Mouse (Mus musculus) lung, postnatal 4 days (tissue): ENCODE measurements around the gene Mxi1.
A peak's percentile ranks its signal among the peaks of the same experiment; 100 is the strongest.
"Not testable (repeated sequence)": the region's sequence is repeated elsewhere in the genome, so short reads cannot be mapped to it uniquely, and the experiment has no call there.

Experiments used
- DNase-seq, 2 experiments: peaks; one replicate each; pipeline ENCODE4 v3.0.0; 2021

Mxi1 gene

DNA sequence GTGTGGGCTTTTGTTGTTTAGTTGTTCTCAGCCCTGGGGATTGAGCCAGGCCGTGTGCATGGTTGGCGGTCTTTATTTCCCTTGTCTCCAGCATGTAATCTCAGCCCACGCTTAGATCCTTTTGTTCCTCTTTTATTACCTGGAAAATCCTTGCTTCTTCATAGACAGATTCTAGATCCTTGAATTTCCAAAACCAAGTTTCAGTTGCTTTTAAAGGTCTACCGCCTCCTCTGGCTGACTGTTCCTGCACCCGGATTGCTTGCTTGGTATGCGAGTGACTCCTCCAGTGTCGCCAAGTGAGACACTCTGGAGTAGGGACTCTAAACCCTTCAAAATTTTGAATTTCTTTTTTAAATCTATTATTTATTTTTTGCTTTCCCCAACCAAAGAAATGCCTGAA, 56.6 kb downstream of the Mxi1 start:
- no peak for DNase-seq

DNA sequence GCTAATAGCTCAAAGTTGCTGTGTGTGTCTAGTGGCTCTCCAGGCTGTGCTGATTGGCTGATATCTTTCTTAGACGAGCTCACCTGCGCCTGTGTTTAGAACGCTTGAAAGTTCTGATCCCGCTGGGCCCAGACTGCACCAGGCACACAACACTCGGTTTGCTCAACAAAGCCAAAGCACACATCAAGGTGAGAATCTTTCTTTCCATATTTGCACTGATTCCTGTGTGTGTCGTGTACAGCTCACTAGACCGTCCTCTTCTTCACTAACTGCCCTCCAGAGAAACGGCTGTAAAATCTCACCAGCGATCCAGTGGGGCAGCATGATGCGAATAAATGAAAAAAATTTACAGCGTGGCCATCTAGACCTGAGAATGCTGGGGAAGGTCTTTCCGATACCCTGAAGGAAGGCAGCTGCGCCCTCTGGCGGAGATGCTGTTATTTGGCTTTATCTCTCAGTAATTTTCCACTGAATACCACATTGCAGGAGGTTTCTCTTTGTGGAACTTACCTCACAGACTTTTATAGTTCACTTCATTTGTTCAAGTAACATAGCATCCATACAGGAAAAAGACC, 59.2 kb downstream of the Mxi1 start:
- DNase-seq = peak; percentile 68 to 87

DNA sequence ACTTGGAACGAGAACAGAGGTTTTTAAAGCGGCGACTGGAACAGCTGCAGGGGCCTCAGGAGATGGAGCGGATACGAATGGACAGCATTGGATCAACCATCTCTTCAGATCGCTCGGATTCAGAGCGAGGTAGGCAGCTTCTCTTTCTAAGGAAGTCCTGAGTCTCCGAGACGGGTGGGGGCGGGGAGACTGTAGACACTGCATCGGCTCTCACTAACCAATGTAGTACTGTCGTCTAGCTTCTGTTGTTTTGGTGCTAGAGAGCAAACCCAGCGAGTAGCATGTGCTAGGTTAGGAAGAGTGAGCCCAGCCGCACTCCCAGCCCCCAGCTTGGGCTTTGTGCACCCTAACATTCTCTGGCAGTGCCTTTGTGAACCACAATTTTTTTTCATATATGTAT, 59.9 kb downstream of the Mxi1 start:
- DNase-seq = no peak

DNA sequence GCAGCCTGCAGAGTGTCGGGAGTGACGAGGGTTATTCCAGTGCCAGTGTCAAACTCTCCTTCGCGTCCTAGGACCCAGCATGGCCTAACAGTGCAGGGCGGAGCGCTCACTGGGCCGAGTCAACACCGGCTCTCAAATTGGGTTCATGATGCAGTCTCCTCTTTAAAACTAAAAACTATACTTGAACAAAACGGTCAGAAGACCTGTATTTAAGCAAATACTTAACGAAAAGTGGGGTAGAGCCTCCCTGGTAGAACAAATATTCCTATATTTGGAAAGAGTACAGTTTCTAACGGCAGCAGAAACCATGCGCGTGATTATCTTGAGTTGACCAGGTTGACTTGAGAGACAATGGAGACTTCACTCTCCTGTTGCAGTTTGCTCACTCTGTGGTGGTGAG, 61.3 kb downstream of the Mxi1 start, which contains the start of gene Gm10197:
TSS of gene Gm10197 (minus strand) at position 101 of the 400 bp plus-strand sequence.
- DNase-seq = no peak

DNA sequence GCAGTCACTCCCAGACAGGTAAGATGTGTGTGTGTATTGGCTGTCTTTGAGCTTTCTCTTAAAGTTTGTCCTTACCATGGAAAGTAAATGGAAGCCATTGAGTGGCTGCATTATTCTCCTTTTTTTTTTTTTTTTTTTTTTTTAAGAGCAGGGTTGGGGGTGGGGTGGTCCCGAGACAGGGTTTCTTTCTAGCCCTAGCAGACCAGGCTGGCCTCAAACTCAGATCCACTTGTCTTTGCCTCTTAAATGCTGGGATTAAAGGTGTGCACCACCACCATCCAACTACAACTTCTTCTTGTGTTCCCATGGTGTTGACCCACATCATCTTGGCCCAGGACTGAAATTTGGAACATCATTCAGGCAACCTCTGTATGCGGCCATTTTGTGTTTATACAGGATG, 63.3 kb downstream of the Mxi1 start:
- no peak for DNase-seq

DNA sequence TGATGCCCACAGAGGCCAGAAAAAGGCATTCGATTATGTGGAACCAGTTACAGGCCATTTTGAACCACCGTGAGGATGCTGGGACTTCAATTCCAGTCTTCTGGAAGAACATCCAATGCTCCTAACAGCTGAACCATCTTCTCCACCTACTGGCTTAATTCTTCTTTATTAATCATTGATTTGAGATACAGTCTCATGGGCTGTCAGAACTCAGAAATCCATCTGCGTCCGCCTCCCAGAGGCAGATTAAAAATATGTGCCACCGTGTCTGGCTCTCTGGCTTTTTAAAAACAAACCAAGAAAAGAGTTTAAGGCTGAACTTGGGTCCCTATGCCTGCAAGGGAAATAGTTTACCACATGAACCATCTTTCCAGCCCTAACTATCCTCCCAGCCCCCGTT, 65.0 kb downstream of the Mxi1 start:
- DNase-seq = no peak

DNA sequence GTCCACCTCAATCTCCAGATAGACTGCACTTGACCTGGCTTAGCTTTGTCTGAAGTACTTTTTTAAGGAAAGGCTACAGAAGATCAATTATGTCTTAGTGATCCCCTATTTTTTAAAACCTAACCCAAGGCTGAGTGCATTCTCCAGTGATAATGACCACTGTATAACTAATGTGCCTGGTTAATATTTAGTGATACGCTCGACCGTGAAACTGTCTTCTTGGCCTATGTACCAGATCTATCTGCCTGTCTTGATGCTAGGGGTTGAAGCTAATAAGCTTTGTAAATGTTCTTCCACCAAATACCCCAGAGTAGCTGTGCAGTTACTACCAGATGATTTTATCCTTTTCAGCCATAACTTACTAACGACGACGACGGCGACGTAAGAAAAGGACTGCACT, 65.5 kb downstream of the Mxi1 start:
- no peak for DNase-seq

DNA sequence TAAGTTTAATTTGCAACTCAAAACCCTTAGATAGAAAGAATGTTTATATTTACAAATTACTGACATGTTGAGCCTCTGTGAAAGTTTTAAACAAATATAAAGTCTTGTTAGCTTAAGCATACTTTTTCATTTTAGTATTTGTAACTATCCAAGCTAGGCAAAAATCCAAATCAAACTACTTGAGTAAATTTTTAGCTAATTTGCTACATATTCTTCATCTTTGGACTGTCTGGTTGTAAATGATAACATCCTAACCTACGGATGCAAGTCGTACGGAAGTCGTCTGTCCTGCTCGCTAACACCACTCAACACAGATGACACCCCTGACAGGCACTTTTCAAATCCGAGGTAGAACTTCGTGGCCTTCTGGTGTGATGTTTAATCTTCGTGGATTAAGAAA, 67.3 kb downstream of the Mxi1 start:
- DNase-seq = no peak

DNA sequence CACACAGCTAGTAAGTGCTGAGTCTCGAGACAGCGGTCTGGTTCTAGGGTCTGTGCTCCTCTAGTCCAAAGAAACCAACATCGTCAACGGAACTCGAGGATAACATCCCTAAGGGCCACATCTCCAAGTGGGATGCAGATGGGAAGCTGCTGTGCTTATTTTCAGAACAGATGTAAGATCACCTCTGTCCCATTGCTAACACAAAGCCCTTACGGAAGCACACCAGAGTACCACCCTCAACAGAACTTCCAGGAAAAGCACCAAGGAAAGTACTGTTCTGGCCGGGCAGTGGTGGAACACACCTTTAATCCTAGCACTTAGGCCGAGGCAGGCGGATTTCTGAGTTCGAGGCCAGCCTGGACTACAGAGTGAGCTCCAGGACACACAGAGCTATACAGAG, 68.1 kb downstream of the Mxi1 start:
- no peak for DNase-seq

DNA sequence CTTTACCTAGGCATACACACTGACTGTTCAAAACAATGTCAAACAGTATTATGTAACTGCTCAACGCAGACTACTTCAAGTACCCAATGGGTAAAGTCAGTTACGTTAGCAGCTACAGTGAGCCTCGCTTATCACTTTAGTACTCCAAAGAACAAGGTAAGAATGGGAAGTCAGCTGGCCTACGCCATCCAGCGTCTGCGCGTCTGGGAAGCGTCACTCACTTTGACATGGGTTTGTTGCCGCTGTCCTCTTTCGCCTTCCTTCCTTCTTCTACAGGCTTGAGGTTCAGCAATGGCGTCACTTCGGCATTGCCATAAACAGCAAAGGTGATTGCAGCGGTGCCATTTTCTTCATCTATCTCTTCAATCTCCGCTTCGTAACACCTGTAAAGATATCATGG, 73.0 kb downstream of the Mxi1 start:
- no peak for DNase-seq

DNA sequence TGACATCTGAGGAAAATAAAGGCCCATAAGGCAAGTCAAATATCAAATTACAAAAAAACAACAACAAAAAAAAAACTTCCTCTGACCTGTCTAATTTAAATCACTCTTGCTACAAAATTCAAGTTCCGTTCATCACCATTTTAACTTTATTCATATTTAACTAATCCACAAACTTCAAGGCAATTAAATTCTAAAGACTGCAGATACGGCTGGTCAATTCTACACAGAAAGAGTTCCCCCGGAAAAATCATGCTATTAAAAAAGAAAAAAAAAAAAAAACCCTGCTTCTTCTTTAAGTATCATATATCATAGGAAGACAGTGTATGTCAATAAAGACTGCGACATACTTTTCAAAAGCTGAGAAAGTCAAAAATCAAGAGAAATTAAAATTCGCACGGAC, 79.1 kb downstream of the Mxi1 start:
- no peak for DNase-seq

DNA sequence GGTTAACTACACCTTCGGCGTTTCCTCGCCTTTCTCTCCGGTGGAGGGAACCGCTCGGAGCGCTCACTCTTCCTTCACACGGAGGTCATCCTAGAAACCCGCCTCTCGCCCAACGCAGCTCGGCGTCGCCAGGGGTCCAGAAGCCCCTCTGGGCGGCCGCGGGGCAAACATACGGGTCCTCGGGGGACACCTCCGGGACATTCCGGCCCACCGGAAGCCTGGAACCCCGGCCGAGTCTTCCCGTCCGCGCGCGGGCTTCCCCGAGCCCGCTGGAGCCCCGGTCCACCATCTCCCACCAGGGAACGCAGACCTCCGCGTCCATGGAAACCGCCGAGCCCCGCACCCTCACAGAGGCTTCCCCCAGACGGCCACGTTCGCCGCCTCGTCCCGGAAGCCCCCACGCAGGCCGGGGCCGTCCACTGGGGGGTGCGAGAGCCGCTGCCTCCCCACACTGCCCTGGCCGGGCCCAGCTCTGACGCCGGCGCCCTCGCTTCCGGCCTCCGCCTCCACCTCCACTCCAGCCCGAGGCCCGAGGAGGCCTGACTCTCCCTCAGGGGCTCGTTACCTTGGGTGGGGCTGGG, 79.6 kb downstream of the Mxi1 start:
- DNase-seq = peak; percentile 85 to 89

DNA sequence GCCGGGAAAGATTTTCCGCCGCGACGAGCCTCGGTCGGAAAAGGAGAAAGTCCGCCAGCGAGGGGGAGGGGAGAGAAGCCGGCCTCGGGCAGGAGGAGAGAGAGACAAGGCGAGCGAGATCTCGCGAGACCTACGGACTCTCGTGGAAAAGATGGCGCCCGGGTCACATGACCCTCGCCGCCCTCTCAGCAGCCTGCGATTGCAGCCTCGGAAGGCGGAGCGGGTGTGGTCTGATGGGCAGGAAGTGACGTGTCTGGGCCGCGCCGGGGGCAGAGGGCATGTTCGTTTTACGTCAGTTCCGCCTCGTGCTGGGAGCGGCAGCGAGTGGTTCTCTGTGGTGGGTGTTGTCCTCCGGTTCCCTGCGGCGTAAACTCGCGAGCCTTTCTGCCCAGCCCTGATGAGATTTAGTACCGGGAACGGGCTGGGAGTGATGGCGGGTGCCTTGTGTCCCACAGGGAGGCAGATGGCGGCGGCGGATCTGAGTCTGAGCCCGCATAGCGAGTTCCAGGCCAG, 80.2 kb downstream of the Mxi1 start, which contains the start of gene Smndc1:
TSS of gene Smndc1 (minus strand) at position 84 of the 513 bp plus-strand sequence.
- DNase-seq = peak; percentile 100

DNA sequence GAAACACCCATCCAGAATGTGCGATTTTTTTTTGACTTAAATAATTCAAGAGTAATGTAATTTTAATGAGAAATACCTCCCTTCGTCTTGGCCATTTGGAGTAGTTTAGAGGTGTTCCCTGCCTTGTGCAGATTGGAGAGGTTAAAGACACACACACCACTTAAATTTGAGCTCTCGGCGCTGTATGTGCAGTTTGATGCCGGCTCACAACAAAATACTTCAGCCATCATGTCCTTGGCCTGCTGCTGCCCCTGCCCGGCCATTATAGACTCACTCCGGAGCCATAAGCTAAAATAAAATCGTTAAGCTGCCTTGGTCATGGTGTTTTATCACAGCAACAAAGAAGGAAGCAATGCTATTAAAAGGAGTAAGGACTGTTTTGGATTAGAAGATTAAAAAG, 81.1 kb downstream of the Mxi1 start:
- DNase-seq = no peak

DNA sequence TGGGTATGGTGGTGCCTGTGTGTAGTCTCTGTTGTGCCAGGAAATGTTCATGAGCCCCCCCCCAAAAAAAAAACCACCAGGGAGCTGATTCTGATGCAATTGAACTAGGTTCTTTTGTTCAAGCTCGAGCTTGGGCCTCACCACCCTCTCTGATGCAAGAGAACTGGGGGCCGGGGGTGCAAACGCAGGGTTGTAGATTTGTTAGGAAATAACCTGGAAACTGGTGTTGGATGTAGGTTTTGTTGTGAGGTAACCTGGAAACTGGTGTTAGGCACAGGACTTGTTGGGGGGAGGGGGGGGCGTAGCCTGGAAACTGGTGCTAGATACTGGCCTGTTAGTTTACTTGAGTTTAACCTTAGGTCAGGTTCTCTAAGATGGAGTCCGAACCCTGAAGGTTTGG, 81.5 kb downstream of the Mxi1 start:
- DNase-seq = no peak

DNA sequence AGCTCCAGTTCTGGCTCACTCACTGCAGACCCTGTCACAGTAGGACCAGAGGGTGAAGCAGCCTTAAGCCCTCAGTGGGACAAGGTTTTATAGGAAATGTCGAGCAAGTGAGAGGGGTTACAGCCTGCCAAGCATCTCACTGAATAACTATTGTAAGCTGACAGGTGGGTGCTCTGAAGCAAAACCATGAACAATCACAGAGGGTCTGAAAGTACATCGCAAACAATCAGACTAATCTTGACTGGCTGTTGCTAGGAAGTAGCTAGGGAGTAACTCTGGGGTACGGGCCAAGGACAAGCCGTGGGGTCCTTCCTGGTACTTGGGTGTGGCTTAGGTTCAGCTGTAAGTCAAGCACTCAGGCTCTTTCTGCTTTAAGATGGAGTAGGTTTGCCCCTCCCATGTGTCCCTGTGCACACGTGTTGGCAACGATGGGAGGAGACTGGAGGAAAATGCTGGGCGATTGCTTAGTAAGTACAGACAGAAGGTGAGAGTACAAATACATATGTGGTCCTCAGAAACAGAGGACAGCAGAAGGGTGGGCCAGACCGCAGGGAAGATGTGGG, 82.5 kb downstream of the Mxi1 start:
- DNase-seq = no peak

DNA sequence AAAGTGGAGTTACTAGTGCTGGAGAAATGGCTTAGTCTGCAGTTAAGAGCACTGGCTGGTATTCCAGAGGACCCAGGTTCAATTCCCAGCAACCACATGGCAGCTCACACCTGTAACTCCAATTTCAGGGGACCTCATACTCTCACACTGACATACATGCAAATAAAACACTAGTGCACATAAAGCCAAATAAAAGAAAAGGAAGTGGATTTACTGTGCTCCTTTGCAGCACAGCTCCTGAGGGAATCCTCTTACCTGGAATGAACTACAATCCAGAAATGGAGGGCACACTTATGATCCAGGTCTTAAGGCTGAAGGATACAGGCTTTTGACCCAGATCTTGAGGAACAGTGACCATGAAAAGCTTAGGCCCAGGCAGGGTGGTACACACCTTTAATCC, 83.3 kb downstream of the Mxi1 start:
- no peak for DNase-seq

DNA sequence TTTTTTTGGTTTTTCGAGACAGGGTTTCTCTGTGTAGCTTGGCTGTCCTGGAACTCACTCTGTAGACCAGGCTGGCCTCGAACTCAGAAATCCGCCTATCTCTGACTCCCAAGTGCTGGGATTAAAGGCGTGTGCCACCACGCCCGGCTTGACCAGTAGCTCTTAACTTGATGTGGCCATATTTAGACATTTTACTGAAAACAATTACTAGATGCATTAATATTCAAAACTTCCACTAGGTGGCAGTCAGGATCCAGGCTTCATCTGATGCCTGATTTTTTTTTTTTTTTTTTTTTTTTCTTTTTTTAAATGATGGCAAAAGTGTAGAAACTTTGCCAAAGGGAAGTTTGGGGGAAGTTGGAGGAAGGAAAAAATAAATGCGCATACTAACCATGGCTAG, 84.2 kb downstream of the Mxi1 start:
- peak; percentile 58 to 59 for DNase-seq

DNA sequence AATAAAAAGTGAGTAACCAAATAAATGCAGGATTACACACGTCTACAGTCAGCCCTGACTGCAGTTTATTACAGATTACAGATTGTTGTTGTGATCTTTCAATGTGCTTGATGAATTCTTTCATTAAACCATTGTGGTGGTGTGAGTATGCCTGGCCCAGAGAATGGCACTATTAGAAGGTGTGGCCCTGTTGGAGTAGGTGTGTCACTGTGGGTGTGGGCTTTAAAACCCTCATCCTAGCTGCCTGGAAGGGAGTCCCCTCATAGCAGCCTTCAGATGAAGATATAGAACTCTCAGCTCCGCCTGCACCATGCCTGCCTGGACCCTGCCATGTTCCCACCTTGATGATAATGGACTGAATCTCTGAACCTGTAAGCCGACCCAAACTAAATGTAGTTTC, 84.6 kb downstream of the Mxi1 start:
- DNase-seq = not testable (repeated sequence)

DNA sequence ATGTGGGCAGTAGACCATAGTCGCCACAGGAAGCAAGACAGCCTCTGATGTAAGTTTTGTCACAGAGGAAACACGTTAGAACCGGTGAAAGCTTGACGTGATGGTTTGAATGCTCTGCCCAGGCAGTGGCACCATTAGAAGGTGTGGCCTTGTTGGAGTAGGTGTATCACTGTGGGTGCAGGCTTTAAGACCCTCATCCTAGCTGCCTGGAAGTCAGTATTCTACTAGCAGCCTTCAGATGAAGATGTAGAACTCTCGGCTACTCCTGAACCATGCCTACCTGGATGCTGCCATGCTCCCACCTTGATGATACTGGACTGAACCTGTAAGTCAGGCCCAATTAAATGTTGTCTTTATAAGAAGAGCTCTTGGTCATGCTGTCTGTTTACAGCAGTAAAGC, 85.5 kb downstream of the Mxi1 start:
- DNase-seq = not testable (repeated sequence)

DNA sequence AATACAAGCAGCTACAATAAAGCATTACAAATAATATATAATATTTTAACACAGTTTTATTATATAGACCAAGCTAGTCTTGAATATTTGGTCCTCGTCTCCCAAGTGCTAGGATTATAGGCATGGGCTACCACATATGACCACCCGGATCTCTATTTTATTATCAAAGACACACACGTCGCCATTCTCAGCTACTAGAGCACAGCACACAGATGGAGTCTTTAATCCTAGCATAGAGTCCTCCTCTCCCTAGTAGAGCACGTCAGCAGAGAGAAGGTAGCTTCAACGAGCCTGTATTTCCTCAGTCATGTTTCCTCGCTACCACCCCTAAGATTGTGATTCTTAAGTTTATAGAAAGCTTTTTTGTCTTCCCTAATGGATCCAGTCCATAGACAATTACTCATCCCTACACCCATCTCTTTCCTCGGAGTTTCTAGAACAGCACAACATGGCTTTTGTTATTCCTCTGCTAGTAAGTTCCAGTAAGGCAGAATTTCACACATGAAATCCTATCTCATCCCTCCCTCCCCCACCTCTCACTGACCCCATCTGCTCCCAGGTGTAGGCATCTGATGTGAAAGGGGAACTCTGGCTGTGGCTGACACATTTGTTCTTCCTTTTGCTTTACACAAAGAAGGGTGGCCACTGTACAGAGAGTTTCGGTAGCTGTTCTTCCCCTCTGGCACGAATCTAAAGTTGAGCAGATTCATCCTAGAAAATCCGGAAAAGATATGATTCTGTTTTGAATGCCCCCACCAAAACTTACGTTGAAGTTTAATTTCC, 87.3 kb downstream of the Mxi1 start:
- DNase-seq = no peak

DNA sequence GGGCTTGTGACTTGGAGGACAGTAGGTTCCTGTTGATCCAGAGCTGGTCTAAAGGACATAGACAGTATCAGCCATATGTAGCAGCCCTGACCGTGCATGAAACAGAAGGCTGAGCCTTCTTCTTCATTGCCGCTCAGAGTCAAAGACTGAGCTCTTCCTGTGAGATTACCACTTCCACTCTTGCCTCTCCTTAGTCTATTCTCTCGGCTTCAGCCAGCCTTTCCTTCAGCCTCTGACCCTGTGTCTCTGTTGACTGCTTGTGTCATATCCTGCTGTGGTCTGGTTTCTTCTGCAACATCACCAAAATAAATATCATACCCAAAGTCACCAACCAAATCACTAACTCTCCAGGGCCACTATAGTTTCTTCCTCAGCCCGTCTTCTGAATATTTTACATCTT, 88.9 kb downstream of the Mxi1 start:
- no peak for DNase-seq

DNA sequence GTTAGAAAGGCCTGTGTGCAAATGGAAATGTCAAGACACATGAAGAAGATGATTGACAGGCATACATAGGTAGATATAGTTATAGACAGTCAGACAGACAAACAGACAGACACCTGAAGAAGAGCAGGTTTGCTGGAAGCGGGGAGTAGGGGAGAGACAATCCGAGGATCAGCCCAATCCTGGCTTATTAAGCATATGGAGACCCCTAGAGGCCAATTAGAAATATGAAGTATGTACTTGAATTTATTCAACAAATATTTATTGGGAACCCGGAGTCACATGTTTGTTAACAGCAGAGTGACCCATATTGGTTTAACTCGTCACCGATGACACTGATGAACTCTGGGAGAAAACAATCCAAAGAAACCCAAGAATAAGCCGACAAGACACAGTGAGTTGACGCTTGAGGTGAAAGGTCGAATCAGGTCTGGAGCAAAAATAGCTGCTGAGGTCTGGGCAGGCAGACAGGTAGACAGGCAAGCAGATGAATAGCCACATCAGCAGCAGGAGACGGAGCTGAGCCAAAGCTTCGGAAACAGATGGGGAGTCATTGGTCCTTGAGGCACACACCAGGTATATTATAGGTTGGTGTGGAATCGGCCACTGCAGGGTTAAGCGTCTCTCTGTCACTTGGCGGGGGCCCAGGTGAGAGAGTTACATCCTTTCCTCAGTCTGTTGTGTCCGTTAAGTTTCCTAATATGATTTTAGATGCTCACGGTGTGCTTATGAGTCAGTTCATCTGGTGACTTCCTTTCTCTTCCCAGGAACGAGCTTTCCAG, 90.2 kb downstream of the Mxi1 start:
- DNase-seq = no peak
